Mouse (Mus musculus): ENCODE data around the gene Rsph3a.

- TF ChIP-seq EP300 (IDR thresholded peaks at IDR 0.05; ENCODE audit: insufficient read depth, low read depth, low read length): no peak
- TF ChIP-seq CTCF (IDR thresholded peaks at IDR 0.05): no peak
Observed at GRCm38 (mm10) chr17:7922564-7922963, 22.9 kb upstream of the Rsph3a start.
